Comparison of ENCODE assay signal across 8 mouse cellular contexts in the genomic region with DNA sequence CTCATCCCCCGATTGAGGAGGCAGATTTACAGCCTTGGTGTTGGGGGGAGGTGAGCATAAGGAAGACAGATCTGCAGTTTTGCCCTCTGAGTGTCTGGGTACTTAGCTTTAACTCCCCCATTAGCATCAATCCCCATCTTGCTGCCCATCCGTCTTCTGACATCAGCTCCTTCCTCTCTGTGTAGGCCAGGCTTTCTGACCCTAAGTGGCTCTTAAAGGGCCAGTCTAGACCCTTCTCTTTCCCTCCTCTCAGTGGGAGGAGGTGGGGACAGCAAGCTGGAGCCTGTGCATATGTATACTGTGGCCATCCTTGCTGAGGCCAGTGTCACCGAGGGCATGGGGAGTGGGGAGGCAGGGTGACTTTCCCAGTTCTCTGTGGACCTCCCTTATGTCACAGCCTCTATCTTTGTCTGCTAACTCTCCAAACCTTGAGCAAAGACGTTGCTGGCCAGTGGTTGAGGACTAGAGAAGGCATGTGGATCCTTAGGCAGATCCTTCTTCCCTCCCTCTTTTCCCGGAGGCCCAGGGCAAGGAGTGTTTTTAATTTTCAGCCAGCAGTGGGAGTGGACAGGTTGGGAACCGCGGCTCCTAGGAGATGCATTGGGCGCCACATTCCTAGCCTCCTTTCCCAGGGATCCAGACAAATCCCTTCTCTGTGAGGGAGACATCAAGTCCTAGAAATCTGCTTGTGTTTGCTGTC. TPM values are rescaled to one million over a fixed set of nuclear protein-coding genes. Genes with fewer than 3 reads are reported as not detected.
DNase-seq lines count a peak whose midpoint lies in the region; ATAC-seq lines count a peak whose summit lies in the region.

No protein-coding gene starts in this region.

- 4% methylated on average over 8 of the region's 8 CpGs for WGBS in kidney, embryonic 14.5 days
- 5% methylated on average over 8 of the region's 8 CpGs for WGBS in hindbrain, embryonic 13.5 days
- 9% methylated on average over 8 of the region's 8 CpGs for WGBS in midbrain, embryonic 15.5 days

- peak; percentile 21; the same call in 1 of the 2 replicates for ATAC-seq in kidney, embryonic 14.5 days (ENCODE audit: low FRiP score, low TSS enrichment)
- ATAC-seq in hindbrain, embryonic 13.5 days (ENCODE audit: low FRiP score), result no peak
- no peak for ATAC-seq in midbrain, embryonic 15.5 days (replicated peaks)

- H3K9ac ChIP-seq in kidney, embryonic 14.5 days (ENCODE audit: low read depth, low read length), result peak overlapping the region; percentile 68
- peak overlapping the region; percentile 78 for H3K9ac ChIP-seq in hindbrain, embryonic 13.5 days
- H3K9ac ChIP-seq in midbrain, embryonic 15.5 days, result peak overlapping the region; percentile 54; the same call in 1 of the 2 replicates

- H3K4me1 ChIP-seq in kidney, embryonic 14.5 days (ENCODE audit: control insufficient read depth, insufficient read depth, low read length), result peaks cover 84% of the 10 kb centered on the region
- peaks cover 82% of the 10 kb centered on the region for H3K4me1 ChIP-seq in hindbrain, embryonic 13.5 days (replicated peaks)
- peaks cover 76% of the 10 kb centered on the region for H3K4me1 ChIP-seq in midbrain, embryonic 15.5 days

- no peaks in the 10 kb centered on the region for H3K9me3 ChIP-seq in kidney, embryonic 14.5 days (ENCODE audit: control insufficient read depth, low read length)
- no peaks in the 10 kb centered on the region for H3K9me3 ChIP-seq in hindbrain, embryonic 13.5 days
- no peaks in the 10 kb centered on the region for H3K9me3 ChIP-seq in midbrain, embryonic 15.5 days

- peak overlapping the region; percentile 70 for H3K4me2 ChIP-seq in kidney, embryonic 14.5 days (replicated peaks; ENCODE audit: low read depth, low read length)
- H3K4me2 ChIP-seq in hindbrain, embryonic 13.5 days, result peak overlapping the region; percentile 70
- peak overlapping the region; percentile 68 for H3K4me2 ChIP-seq in midbrain, embryonic 15.5 days

- no peak for DNase-seq in kidney, postnatal 10 days
- DNase-seq in embryo, embryonic 10.5 days (ENCODE audit: low spot score), result peak; percentile 76
- DNase-seq in right cerebral cortex, postnatal 25 days, result no peak
- DNase-seq in layer of hippocampus, adult 8-10 months (ENCODE audit: low spot score in 2 of 2), result no peak
- DNase-seq in spleen, adult 18-20 months, result no peak

- peak overlapping the region; percentile 98 for H3K27ac ChIP-seq in kidney, embryonic 14.5 days (ENCODE audit: low read depth, low read length)
- peak overlapping the region; percentile 100 for H3K27ac ChIP-seq in hindbrain, embryonic 13.5 days
- H3K27ac ChIP-seq in midbrain, embryonic 15.5 days, result peak overlapping the region; percentile 98

- H3K36me3 ChIP-seq in kidney, embryonic 14.5 days (ENCODE audit: control insufficient read depth, insufficient read depth, low read length), result peaks cover 4% of the 10 kb centered on the region; the same call in 1 of the 2 replicates
- no peaks in the 10 kb centered on the region for H3K36me3 ChIP-seq in hindbrain, embryonic 13.5 days
- no peaks in the 10 kb centered on the region for H3K36me3 ChIP-seq in midbrain, embryonic 15.5 days (replicated peaks)

- H3K4me3 ChIP-seq in kidney, embryonic 14.5 days (ENCODE audit: low read length), result peak overlapping the region; percentile 40
- peak overlapping the region; percentile 44 for H3K4me3 ChIP-seq in hindbrain, embryonic 13.5 days
- H3K4me3 ChIP-seq in midbrain, embryonic 15.5 days, result peak overlapping the region; percentile 40

- no peaks in the 10 kb centered on the region for H3K27me3 ChIP-seq in kidney, embryonic 14.5 days (ENCODE audit: control insufficient read depth, insufficient read depth, low read length)
- H3K27me3 ChIP-seq in hindbrain, embryonic 13.5 days, result peaks cover 8% of the 10 kb centered on the region
- no peaks in the 10 kb centered on the region for H3K27me3 ChIP-seq in midbrain, embryonic 15.5 days (replicated peaks)

RNA-seq across cellular contexts. Expression of a gene that starts 6.3 kb away (rescaled TPM):
- 0.47 and 0.69 TPM in 2 replicates for polyA plus RNA-seq in kidney, embryonic 14.5 days (2014; fragmentation: Nextera tagmentation; extraction: Ambion mirVana)
- 0.23 and 0.34 TPM in 2 replicates for polyA plus RNA-seq in hindbrain, embryonic 13.5 days (2015; fragmentation: Nextera tagmentation; extraction: Ambion mirVana)
- 0.31 and 0.34 TPM in 2 replicates for polyA plus RNA-seq in midbrain, embryonic 15.5 days (2015; fragmentation: Nextera tagmentation; extraction: Ambion mirVana)
- 1 to 10 TPM in 2 of 4 experiments, under 1 TPM in 2; 0.35 to 9.3 (median 4.4) TPM for total RNA-seq in layer of hippocampus, adult 8-10 months (2022)

RNA-seq across cellular contexts. Expression of a gene that starts 31.6 kb away (rescaled TPM):
- polyA plus RNA-seq in kidney, embryonic 14.5 days (2014; fragmentation: Nextera tagmentation; extraction: Ambion mirVana), result 290 and 322 TPM in 2 replicates
- 219 and 222 TPM in 2 replicates for polyA plus RNA-seq in hindbrain, embryonic 13.5 days (2015; fragmentation: Nextera tagmentation; extraction: Ambion mirVana)
- 197 and 203 TPM in 2 replicates for polyA plus RNA-seq in midbrain, embryonic 15.5 days (2015; fragmentation: Nextera tagmentation; extraction: Ambion mirVana)
- total RNA-seq in layer of hippocampus, adult 8-10 months (2022), result 100 to 1,000 TPM in 1 of 4 experiments, 10 to 100 TPM in 3; 90.6 to 100 (median 94.2) TPM

RNA-seq across cellular contexts. Expression of a gene that starts 35.8 kb away (rescaled TPM):
- 12.3 and 18.2 TPM in 2 replicates for polyA plus RNA-seq in kidney, embryonic 14.5 days (2014; fragmentation: Nextera tagmentation; extraction: Ambion mirVana)
- polyA plus RNA-seq in hindbrain, embryonic 13.5 days (2015; fragmentation: Nextera tagmentation; extraction: Ambion mirVana), result 18.6 and 19.9 TPM in 2 replicates
- polyA plus RNA-seq in midbrain, embryonic 15.5 days (2015; fragmentation: Nextera tagmentation; extraction: Ambion mirVana), result 24.4 and 25.6 TPM in 2 replicates
- 10 to 100 TPM; 37.9 to 55.5 (median 47.0) TPM for total RNA-seq in layer of hippocampus, adult 8-10 months (2022)

RNA-seq across cellular contexts. Expression of a gene that starts 45.9 kb away (rescaled TPM):
- 3.1 and 3.9 TPM in 2 replicates for polyA plus RNA-seq in kidney, embryonic 14.5 days (2014; fragmentation: Nextera tagmentation; extraction: Ambion mirVana)
- polyA plus RNA-seq in hindbrain, embryonic 13.5 days (2015; fragmentation: Nextera tagmentation; extraction: Ambion mirVana), result 1.1 and 1.4 TPM in 2 replicates
- polyA plus RNA-seq in midbrain, embryonic 15.5 days (2015; fragmentation: Nextera tagmentation; extraction: Ambion mirVana), result 0.63 and 0.92 TPM in 2 replicates
- not detected for total RNA-seq in layer of hippocampus, adult 8-10 months (2022)
